Mouse (Mus musculus) frontal cortex, adult 2 months (tissue): ENCODE results near the gene Edar. TPM values are rescaled to one million over a fixed set of nuclear protein-coding genes. Genes with fewer than 3 reads are reported as not detected.

Source experiments
- DNase-seq, 2 experiments: peaks; one replicate each; pipeline ENCODE4 v3.0.0; 2022; ENCODE audit warnings: low spot score in 1 of 2; ENCODE audit errors: extremely low spot score in 1 of 2
- polyA plus RNA-seq: library from polyadenylated mRNA; depleted of rRNA; stranded (reverse); fragments of >200 nt; gene quantifications from 2 replicates; pipeline ENCODE4 v1.2.3, GENCODE M21; 2012

Gene Edar
- polyA plus RNA-seq, 1 experiment = 0.66 TPM

GRCm38 (mm10) chr10:58652045-58652417 lies 23.4 kb downstream of the Edar start:
- no peak for DNase-seq

DNA sequence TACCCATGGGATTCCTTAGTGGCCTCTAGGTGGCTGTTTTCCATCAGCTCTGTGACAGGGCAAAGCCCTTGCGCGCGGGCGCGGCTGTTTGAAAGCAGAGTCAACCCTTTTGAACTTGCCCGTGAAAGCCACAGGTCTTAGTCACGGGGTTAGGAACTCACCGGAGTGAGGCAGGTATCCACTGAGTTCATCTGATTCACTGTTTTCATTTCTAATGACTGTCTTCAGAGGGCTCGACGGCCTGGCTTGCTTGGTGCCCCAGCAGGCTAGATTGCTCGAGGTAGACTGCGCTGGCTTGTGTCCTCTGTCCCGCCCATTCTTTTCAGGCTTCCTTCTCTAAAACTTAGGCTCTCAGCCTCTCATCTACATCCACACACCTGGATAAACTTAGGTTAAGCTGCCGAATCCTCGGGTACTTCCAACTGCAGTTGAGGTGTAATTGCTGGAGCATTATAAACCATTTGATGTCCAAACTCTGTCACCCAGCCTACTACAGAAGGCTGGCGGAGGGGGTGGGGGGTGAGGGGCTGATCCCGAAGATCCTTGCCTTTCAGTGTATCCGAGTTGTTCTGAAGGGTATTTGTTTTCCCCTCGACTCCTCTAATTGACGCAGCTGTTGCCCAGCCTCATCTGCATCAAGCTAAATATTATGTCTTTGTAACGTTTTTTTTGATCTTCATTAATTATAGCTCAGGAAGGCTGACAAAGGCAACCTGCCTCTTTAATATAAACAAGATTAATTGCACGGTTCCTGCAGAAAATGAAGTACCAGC lies 24.0 kb downstream of the Edar start:
- no peak for DNase-seq

DNA sequence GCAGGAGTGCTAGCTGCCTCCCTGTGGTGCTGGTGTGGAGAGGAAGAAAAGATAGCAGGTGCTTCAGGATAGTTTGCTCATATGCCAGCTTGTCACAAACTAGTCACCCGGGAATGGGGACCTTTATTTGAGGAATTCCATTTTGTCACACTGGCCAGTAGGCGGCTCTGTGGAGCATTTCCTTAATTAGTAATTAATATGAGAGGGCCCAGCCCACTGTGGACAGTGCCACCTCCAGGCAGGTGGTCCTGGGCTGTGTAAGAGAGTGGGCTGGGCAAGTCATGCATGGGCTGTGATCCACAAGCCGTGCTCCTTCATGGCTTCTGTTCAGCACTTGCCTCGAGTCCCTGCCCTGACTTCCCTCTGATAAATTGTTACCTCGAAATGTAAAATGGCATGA lies 26.7 kb downstream of the Edar start:
- DNase-seq = no peak

- no peak for DNase-seq
Observed at GRCm38 (mm10) chr10:58644671-58645070, 30.8 kb downstream of the Edar start.

DNA sequence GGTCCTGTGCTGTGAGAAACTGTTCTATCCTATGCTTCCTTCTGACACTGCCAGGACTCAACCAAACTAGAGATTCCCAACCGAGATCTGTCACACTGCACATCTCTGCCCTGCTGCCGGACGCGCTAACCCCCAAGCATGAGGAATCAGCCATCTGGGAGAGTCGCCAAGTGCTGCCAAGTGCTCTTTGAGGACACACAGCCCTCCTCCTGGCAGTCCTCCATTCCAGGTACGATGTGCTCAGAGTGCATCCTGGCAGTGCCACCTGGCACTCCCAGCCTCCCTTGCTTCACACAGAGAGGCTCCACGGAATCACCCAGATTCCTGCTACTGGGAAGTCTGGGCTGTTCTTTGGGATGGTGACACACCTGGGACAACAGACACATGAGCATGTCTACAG lies 31.3 kb downstream of the Edar start:
- no peak for DNase-seq

- DNase-seq = no peak
Observed at GRCm38 (mm10) chr10:58643001-58643400, 32.5 kb downstream of the Edar start.

- no peak for DNase-seq
Observed at GRCm38 (mm10) chr10:58641631-58642030, 33.8 kb downstream of the Edar start.

GRCm38 (mm10) chr10:58640446-58641400 lies 34.7 kb downstream of the Edar start:
- no peak for DNase-seq

DNA sequence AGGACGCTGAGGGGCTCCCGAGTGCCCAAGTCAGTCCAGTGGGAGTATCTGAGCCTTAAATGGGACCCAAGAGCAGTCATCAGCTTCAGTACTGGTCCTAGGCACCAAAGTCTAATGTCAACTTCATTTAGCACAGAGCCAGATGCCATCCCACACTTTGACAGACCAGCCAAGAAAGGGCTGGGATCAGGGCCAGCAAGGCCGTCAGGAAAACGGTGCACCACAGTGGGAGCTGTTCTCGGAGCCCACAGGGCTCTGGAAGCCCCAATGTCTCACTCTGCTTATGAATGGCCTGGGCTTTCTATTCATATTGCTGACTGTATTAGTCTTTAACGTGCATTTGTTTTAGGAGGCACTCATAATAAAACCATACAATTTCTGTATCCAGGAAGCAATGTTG lies 36.2 kb downstream of the Edar start:
- peak in 1 of 2 experiments; percentile 53 for DNase-seq

- DNase-seq = no peak
Observed at GRCm38 (mm10) chr10:58636431-58637080, 38.9 kb downstream of the Edar start.

DNA sequence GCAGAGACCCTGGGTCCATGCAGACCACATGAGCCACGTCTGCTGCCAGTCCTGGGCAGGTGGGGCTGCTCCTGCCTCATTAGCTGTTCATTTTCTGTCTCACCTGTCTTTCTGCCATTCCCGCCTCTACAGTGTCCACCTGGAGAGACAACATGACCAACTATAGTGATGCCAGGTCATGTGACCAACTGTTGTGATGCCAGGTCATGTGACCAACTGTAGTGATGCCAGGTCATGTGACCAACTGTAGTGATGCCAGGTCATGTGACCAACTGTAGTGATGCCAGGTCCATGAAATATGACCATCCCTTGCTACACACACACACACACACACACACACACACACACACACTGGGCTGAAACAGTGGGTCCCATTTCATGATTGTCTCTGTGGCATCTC lies 41.9 kb downstream of the Edar start:
- no peak for DNase-seq

DNA sequence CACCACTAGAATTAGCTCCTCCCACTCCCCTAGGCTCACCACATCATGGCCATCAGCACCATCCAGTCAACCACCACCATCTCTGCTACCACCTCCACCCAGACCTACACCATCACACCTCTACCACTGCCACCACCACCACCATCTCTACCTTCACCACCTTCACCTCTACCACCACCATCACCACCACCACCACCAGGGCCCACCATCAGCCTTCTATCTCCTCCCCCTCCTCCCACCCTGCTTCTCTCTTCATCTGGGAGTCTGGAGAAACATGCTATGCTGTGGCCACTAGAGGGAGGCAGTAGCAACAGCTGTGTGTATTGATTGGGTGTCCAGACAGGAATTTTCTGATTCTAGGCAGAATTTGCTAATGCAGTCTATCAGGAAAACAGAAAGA lies 47.9 kb downstream of the Edar start:
- DNase-seq = peak in 1 of 2 experiments; percentile 68

GRCm38 (mm10) chr10:58624848-58625711 lies 50.4 kb downstream of the Edar start:
- no peak for DNase-seq

- DNase-seq = no peak
Observed at GRCm38 (mm10) chr10:58619266-58619665, 56.2 kb downstream of the Edar start.

- DNase-seq = no peak
Observed at GRCm38 (mm10) chr10:58618501-58619216, 56.8 kb downstream of the Edar start.

GRCm38 (mm10) chr10:58616565-58616964 lies 58.9 kb downstream of the Edar start:
- no peak for DNase-seq

GRCm38 (mm10) chr10:58614601-58615000 lies 60.9 kb downstream of the Edar start:
- no peak for DNase-seq

DNA sequence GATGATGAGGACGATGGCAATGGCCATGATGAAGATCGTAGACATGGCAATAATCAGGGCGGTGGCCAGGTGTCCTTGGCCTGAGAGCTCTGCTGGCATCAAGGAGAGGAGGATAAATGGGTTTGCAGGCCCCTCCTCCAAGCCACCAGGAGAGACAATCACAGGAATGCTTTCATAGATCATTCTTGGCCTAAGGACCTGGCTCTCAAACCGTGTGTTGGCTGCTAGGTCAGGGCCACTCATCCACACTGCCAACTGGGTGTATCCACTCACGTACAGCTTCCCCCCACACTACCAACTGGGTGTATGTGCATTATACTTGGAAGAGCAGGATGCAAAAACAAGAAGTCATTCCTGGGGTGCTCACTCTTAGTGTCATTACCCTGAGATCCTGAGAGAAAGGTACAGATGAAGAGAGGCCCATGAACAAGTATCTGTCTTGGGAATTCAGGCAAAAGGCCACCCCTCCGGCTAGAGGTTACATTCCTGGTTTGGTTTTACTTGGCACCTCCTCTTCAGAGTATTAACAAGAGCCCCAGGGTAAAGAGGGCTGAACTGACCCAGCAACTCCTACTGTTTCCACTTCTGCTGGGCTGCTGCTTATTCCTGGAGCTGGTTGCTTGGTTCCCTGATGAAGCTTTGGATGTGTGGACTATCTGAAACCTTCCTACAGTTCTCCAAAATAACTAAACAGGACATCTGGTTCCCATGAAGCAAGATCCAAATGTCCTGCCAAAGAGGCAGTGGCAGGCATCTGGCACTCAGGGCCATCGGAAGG lies 64.8 kb downstream of the Edar start:
- peak in 1 of 2 experiments; percentile 18 for DNase-seq

DNA sequence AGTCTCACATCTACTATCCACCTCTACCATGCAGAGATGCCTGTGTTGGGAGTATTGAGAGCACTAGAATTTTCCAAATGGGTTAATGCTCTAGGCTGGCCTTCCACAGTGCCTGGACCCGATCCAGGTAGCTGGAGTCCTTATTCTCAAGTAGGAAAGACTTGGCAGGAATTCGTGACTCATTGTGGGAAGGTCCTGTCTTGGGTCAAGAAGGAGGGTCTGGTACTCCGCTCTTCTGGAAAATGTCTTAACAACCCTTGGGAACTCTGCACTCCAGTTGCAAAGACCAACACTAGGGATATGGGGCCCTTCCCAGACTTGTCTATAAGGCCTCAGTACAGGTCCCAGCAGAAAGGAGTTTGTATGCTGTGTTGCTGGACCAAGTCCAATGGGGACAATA lies 66.6 kb downstream of the Edar start:
- DNase-seq = no peak
